Mouse (Mus musculus) left cerebral cortex, postnatal 4 days (tissue): ENCODE results near the gene Tinf2. TPM values are rescaled to one million over a fixed set of nuclear protein-coding genes. Genes with fewer than 3 reads are reported as not detected.

Experiments used
- DNase-seq: peaks from one replicate; pipeline ENCODE4 v3.0.0-alpha.2; 2022
- intact Hi-C: fragments of 180-260 bp; cut with DNase I; formaldehyde crosslinking; loops from one replicate; pipeline ENCODE4 v1.15.1; 2025
- total RNA-seq, 2 experiments: library from RNA; stranded (reverse); gene quantifications; 2 replicates each; pipeline ENCODE4 v1.2.3; 2021

The Tinf2 gene
- total RNA-seq, 2 experiments from 2014 or later: 11.8 to 15.6 TPM

DNA sequence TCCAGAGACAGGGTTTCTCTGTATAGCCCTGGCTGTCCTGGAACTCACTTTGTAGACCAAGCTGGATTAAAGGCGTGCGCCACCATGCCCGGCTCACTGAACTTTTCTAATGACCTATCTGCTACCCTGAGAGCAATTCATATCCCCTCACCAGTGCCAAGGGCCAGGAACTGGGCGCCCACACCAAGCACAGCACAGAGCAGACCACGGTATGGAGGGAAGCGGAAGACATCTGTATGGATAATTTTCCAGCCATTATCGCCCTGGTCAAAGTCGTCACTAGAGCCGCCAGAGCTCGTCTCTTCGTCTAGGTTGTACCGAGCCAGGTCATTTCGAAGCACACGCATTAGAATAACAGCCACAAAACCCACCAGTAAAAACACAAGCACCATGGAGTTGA lies 40.8 kb downstream of the Tinf2 start:
- DNase-seq: no peak
- intact Hi-C loops: no loop called here

DNA sequence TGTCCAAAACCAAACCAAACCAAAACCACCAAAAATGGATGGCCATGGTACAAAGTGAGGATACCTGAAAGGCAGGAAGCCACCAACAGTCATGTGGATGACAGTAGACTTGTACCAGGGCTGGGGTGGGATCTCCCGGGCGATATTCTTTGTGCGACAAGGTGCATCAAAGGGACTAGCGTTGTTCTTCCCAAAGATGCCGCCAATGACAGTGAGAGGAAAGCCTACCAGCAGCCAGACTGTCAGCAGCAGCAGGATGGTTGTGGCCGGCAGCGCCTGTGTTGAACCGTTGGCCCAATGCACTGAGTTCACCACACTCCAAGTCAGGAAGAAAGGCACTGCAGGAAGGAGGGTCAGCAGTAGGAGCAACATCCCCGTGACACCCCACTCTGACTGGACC lies 43.8 kb downstream of the Tinf2 start, which contains the start of gene Gm49378:
Gene Gm49378, minus strand, starts transcription at position 101 of the 400 bp plus-strand sequence.
- intact Hi-C loops: no loop called here
- DNase-seq: no peak

DNA sequence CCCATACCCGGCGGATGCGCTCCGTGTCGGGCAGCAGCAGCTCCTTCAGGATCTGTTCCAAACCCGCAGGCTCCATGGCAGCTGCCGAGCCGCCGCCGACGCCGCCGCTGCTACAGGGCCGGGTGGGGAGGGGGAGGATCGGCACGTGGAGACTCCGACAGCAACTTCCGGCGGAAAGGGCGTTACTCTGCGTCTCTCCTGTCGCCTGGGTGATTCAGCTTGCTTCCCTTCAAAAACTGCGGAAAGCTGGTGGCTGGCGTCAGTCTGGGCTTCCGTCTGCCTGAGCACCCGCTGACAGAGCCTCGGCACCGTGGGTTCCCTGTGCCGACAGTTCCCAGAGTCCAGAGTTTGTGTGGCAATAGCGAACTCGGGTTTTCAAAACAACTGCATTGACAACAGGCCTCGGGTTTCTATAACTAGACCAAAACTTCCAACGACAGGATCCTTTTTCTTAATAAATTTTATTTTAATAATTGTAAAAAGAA lies 46.1 kb downstream of the Tinf2 start, which contains the start of gene Ipo4:
Gene Ipo4, minus strand, starts transcription at position 435 of the 485 bp plus-strand sequence.
- intact Hi-C loops: no loop called here
- peak; percentile 90 for DNase-seq

DNA sequence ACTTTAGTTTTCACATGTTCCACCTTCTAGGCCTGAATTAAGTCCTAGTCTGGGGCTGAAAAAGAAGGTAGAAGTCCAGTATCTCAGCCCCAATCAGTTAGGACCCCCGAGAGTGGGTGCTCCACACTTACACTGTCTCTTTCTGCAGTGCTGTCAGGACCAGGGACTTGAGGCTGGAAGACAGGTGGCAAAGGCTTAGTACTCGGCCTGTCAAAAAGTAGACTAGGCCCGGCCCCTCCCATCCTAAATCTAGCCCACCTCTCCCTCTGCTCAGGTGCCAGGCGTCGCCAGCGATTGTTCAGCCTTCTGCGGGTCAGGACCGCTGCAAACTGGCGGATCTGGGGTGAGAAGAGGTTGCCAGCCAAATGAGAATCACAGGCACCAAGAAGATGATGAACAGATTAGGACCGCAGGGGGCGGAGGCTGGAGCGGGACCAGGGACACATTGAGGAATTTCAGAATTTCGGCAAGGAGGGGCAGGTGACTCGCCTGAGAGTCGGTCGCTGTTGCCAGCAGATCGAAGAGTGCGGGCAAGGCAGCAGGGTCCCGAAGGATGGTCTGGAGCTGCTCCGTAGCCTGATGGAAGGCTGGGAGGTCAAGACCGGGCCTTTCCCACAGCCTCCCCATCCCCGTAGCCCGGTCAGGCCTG lies 46.6 kb downstream of the Tinf2 start:
- DNase-seq: peak; percentile 67
- intact Hi-C loops: no loop called here

DNA sequence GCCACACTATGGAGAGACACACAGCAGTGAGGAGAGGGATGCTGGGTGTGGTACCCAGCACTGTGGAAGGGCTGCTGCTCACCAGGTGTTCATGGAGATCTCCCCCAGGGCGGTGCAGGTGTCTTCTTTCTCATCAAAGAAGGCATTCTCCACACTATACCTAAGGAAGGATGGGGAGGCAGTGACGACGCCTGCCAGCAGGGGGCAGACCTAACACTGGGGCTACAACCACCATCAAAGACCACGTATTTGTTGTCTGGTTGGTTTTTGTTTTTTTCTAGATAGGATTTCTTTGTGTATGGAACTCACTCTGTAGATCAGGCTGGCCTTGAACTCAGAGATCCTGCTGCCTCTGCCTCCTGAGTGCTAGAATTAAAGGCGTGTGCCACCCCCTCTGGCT lies 52.3 kb downstream of the Tinf2 start:
- DNase-seq: peak; percentile 29
- intact Hi-C loops: no loop called here

DNA sequence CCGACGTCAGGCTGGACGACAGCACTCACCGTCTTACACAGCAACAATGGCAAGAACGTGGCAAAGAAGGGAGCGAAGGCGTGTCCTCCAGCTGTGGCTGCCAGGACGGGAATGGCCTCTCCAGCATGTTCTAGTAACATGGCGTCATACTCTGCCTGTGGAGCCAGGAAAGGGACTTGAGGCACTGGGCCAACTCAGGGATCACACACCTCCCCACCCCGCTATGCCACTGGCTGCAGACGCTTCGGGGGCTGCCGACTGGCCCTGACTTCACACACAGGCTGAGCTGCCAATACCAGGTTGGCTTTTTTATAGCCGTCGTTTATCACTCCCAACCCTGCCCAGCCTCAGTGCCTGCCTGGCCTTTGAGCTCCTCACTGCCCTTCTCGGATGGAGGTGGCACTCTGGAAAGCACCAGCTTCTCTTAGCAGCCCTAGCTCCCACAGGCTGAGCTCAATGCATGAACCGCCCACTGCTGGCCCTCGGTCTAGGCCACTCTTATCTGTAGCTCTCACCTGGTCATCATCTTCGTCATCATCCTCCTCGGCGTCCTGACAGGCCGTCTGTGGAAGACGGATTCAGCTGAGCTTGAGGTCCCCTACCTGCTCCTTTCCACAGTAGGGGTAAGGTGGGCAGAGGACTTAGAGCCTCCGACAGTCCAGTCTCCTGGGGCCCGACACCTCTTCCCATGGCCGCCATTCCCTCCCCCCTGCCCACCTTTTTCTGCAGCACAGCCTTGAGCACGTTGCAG lies 53.4 kb downstream of the Tinf2 start:
- no peak for DNase-seq
- intact Hi-C loops: no loop called here

Other genes with a start within 250 kb of the Tinf2 start
- 10 to 100 TPM; 13.6 to 14.9 TPM for gene Dhrs4, start 203.1 kb downstream of the Tinf2 start, total RNA-seq
- gene Carmil3, start 191.2 kb downstream of the Tinf2 start, total RNA-seq: 100 to 1,000 TPM; 151 to 183 TPM
- gene Cpne6, start 171.4 kb downstream of the Tinf2 start, total RNA-seq: 10 to 100 TPM; 53.1 to 61.7 TPM
- under 1 TPM; 0.20 to 0.42 TPM for gene Nrl, start 156.8 kb downstream of the Tinf2 start, total RNA-seq
- gene Pck2, start 141.6 kb downstream of the Tinf2 start, total RNA-seq: 10 to 100 TPM; 13.6 to 14.3 TPM
- gene Dcaf11, start 121.8 kb downstream of the Tinf2 start, total RNA-seq: 10 to 100 TPM; 61.2 to 66.4 TPM
- not detected for gene A730061H03Rik, start 121.4 kb downstream of the Tinf2 start, total RNA-seq
- not detected for gene Fitm1, start 106.2 kb downstream of the Tinf2 start, total RNA-seq
- 100 to 1,000 TPM; 111 to 112 TPM for gene Psme1, start 103.7 kb downstream of the Tinf2 start, total RNA-seq
- gene Emc9, start 96.5 kb downstream of the Tinf2 start, total RNA-seq: 10 to 100 TPM; 27.8 to 36.4 TPM
- 100 to 1,000 TPM in 1 of 2 experiments, 10 to 100 TPM in 1; 98.8 to 106 TPM for gene Psme2, start 90.7 kb downstream of the Tinf2 start, total RNA-seq
- gene Rnf31, start 90.1 kb downstream of the Tinf2 start, total RNA-seq: 10 to 100 TPM; 33.3 to 47.7 TPM
- gene Irf9, start 78.2 kb downstream of the Tinf2 start, total RNA-seq: 10 to 100 TPM; 11.5 to 15.7 TPM
- gene Rec8, start 63.8 kb downstream of the Tinf2 start, total RNA-seq: 1 to 10 TPM; 2.6 to 3.8 TPM
- gene Ipo4, start 45.9 kb downstream of the Tinf2 start, total RNA-seq: 100 to 1,000 TPM; 161 to 176 TPM
- gene Gm49378, start 43.9 kb downstream of the Tinf2 start, total RNA-seq: 1 to 10 TPM; 4.0 to 4.1 TPM
- gene Tm9sf1, start 38.0 kb downstream of the Tinf2 start, total RNA-seq: 10 to 100 TPM; 35.3 to 41.1 TPM
- gene Tssk4, start 31.6 kb downstream of the Tinf2 start, total RNA-seq: 1 to 10 TPM; 1.2 to 2.4 TPM
- 10 to 100 TPM; 44.6 to 44.7 TPM for gene Mdp1, start 21.3 kb downstream of the Tinf2 start, total RNA-seq
- 10 to 100 TPM; 33.8 to 35.4 TPM for gene Gmpr2, start 9.9 kb downstream of the Tinf2 start, total RNA-seq
- gene Nedd8, start 9.7 kb downstream of the Tinf2 start, total RNA-seq: 100 to 1,000 TPM; 347 to 384 TPM
- gene Tgm1, start 32.1 kb upstream of the Tinf2 start, total RNA-seq: under 1 TPM in 1 of 2 experiments, not detected in 1; 0.32 TPM
- gene Rabggta, start 40.4 kb upstream of the Tinf2 start, total RNA-seq: 10 to 100 TPM; 55.2 to 55.8 TPM
- 10 to 100 TPM; 63.2 to 75.1 TPM for gene Dhrs1, start 63.9 kb upstream of the Tinf2 start, total RNA-seq
- 10 to 100 TPM; 19.5 to 20.1 TPM for gene Nop9, start 63.9 kb upstream of the Tinf2 start, total RNA-seq
- under 1 TPM in 1 of 2 experiments, not detected in 1; 0.90 TPM for gene Cideb, start 76.6 kb upstream of the Tinf2 start, total RNA-seq
- 1 to 10 TPM in 1 of 2 experiments, under 1 TPM in 1; 0.79 to 1.0 TPM for gene Ltb4r2, start 79.6 kb upstream of the Tinf2 start, total RNA-seq
- gene Ltb4r1, start 84.1 kb upstream of the Tinf2 start, total RNA-seq: 1 to 10 TPM; 1.0 to 1.4 TPM
- gene Adcy4, start 102.3 kb upstream of the Tinf2 start, total RNA-seq: 1 to 10 TPM; 4.6 to 5.2 TPM
- gene Ripk3, start 107.0 kb upstream of the Tinf2 start, total RNA-seq: 1 to 10 TPM; 1.4 to 1.8 TPM
- 1 to 10 TPM; 8.2 TPM for gene Nfatc4, start 141.3 kb upstream of the Tinf2 start, total RNA-seq
- gene Nynrin, start 172.2 kb upstream of the Tinf2 start, total RNA-seq: 10 to 100 TPM; 39.1 to 40.9 TPM
- under 1 TPM; 0.44 to 0.74 TPM for gene Cbln3, start 202.6 kb upstream of the Tinf2 start, total RNA-seq
- gene Khnyn, start 203.1 kb upstream of the Tinf2 start, total RNA-seq: 10 to 100 TPM; 12.5 to 13.4 TPM
- gene Sdr39u1, start 218.5 kb upstream of the Tinf2 start, total RNA-seq: 10 to 100 TPM; 63.1 to 75.9 TPM